Mouse (Mus musculus): Measurements from ENCODE around the gene Ifi27.
"Not testable (repeated sequence)": the region's sequence is repeated elsewhere in the genome, so short reads cannot be mapped to it uniquely, and the experiment has no call there.

The Ifi27 gene

DNA sequence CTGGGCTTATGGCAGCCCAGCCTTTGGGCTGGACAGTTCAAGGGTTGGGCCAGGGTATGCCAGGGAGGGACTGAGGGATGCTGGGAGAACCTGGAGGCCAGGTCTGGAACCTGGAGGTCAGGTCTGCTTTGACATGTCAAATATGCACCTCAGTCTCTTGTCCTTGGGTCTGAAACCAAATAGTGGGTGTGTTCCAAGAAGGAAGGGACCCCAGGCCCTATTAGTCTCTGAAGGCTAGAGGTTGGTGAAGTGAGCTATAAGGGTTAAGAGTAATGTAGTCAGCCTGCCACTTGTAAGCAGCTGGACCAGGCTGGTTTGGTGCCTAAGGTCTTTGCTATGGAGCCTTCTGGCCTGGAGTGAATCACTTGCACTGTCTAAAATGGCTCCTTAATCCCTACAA lies 850 bp downstream of the Ifi27 start:
- Histone ChIP-seq H3K4me1 (replicated peaks; ENCODE audit: low read depth, low read length) (no peaks in the 10 kb centered on the region), H3K9me3 (ENCODE audit: low read length) (no peaks in the 10 kb centered on the region), H3K36me3 (ENCODE audit: insufficient read depth, low read length) (no peaks in the 10 kb centered on the region), H3K27me3 (ENCODE audit: insufficient read depth, low read length) (no peaks in the 10 kb centered on the region), H3K4me3 (replicated peaks; ENCODE audit: low read length) (no peak overlapping the region)
- TF ChIP-seq POU5F1 (IDR thresholded peaks at IDR 0.05; ENCODE audit: borderline replicate concordance, low read length) (no peak), CTCF (conservative IDR thresholded peaks at IDR 0.05; ENCODE audit: low read length) (no peak), NANOG (IDR thresholded peaks at IDR 0.05; ENCODE audit: borderline replicate concordance, low read length) (no peak)

DNA sequence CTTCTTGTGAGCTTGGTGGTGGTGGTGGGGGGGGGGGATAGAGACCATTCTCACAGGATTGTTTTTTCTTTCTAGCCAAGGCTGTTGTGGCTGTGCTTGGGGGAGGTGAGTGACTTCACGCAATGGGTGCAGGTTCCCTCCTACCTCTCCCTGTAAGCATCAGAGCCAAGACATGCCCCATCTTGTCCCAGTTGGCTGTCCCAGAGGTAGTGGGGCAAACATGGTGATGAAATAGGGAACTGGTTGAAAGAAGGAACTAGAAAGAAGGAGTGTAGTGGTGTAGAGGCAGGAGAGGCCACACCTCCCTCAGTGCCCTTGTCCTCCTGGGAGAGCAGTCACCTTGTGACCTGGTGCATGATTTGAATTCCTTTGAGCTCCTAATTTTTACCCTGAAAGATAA lies 3.6 kb downstream of the Ifi27 start:
- no peaks in the 10 kb centered on the region for H3K27me3 ChIP-seq (ENCODE audit: insufficient read depth, low read length)
- H3K4me1 ChIP-seq (replicated peaks; ENCODE audit: low read depth, low read length) = no peaks in the 10 kb centered on the region
- H3K36me3 ChIP-seq (ENCODE audit: insufficient read depth, low read length) = no peaks in the 10 kb centered on the region
- H3K4me3 ChIP-seq (replicated peaks; ENCODE audit: low read length) = no peak overlapping the region
- TF ChIP-seq POU5F1 (IDR thresholded peaks at IDR 0.05; ENCODE audit: borderline replicate concordance, low read length) (no peak), NANOG (IDR thresholded peaks at IDR 0.05; ENCODE audit: borderline replicate concordance, low read length) (no peak), CTCF (conservative IDR thresholded peaks at IDR 0.05; ENCODE audit: low read length) (no peak)
- H3K9me3 ChIP-seq (ENCODE audit: low read length) = no peaks in the 10 kb centered on the region

DNA sequence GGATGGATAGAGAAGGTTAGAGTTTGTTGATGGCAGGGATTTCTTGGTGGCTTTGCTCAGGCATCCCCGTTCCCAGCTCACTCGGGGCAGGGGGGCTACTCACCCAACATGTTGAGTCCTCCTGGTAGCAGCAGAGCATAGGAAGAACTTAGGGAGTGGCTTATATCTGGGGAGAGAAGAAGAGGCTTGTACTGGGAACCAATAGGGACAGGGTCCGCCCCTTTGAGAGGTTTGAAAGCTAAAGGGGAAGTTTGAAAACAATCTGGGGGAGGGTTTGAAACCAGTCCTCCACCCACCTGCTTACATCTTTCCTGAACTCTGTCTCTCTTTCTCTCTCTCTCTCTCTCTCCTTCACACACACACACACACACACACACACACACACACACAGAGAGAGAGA lies 9.5 kb downstream of the Ifi27 start, which contains the start of gene Ifi27l2a:
Ifi27l2a (minus strand) TSS at position 157 of the 400 bp plus-strand sequence.
- no peaks in the 10 kb centered on the region for H3K9me3 ChIP-seq (ENCODE audit: low read length)
- no peak within 1 kb of the TSS for H3K4me3 ChIP-seq (replicated peaks; ENCODE audit: low read length)
- TF ChIP-seq POU5F1 (IDR thresholded peaks at IDR 0.05; ENCODE audit: borderline replicate concordance, low read length) (no peak), NANOG (IDR thresholded peaks at IDR 0.05; ENCODE audit: borderline replicate concordance, low read length) (no peak), CTCF (conservative IDR thresholded peaks at IDR 0.05; ENCODE audit: low read length) (no peak)
- H3K27me3 ChIP-seq (ENCODE audit: insufficient read depth, low read length) = no peaks in the 10 kb centered on the region; the same call in 1 of the 2 replicates
- H3K36me3 ChIP-seq (ENCODE audit: insufficient read depth, low read length) = no peaks in the 10 kb centered on the region
- no peaks in the 10 kb centered on the region for H3K4me1 ChIP-seq (replicated peaks; ENCODE audit: low read depth, low read length)

DNA sequence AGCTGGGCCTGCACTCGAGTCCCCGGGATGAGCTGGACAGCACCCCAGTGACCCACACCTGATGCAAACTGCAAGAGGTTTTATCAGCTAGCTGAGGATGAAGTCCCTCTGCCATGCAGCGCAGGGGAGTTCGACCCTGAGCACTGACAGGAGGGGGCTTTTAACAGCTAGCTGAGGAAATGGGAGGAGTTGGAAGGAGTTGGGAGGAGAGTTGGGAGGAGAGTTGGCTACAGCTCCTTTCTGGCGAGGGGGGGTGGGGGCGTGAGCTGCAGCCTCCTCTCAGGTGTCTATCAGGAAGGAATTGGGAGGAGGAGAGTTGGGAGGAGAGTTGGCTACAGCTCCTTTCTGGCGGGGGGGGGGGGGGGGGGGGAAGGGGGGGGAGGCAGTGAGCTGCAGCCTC lies 10.2 kb downstream of the Ifi27 start:
- not testable (repeated sequence) for H3K27me3 ChIP-seq (ENCODE audit: insufficient read depth, low read length); H3K4me3 ChIP-seq (replicated peaks; ENCODE audit: low read length); H3K4me1 ChIP-seq (replicated peaks; ENCODE audit: low read depth, low read length); H3K36me3 ChIP-seq (ENCODE audit: insufficient read depth, low read length); H3K9me3 ChIP-seq (ENCODE audit: low read length)

DNA sequence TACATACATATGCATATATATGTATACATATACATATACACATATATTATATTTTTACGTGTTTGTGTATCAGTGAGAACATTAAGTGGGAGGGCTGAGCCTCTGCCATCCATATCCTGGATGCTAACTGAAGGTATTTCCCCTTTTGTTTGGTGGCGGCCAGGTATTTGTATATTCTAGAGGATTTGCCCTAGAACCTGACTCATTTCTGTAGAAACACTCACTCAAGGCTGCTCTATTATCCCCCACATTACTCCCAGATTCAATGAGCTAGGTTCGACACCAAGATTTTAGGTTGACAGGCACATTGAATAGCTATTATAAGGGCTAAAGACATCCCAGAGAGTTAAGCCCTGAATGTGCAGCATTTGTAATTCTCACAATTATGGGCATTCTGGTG lies 11.0 kb downstream of the Ifi27 start:
- Histone ChIP-seq H3K36me3 (ENCODE audit: insufficient read depth, low read length) (no peaks in the 10 kb centered on the region), H3K27me3 (ENCODE audit: insufficient read depth, low read length) (no peaks in the 10 kb centered on the region; the same call in 1 of the 2 replicates), H3K9me3 (ENCODE audit: low read length) (no peaks in the 10 kb centered on the region), H3K4me1 (replicated peaks; ENCODE audit: low read depth, low read length) (no peaks in the 10 kb centered on the region), H3K4me3 (replicated peaks; ENCODE audit: low read length) (no peak overlapping the region)
- TF ChIP-seq NANOG (IDR thresholded peaks at IDR 0.05; ENCODE audit: borderline replicate concordance, low read length) = no peak
- TF ChIP-seq POU5F1 (IDR thresholded peaks at IDR 0.05; ENCODE audit: borderline replicate concordance, low read length) = no peak
- TF ChIP-seq CTCF (conservative IDR thresholded peaks at IDR 0.05; ENCODE audit: low read length) = no peak

DNA sequence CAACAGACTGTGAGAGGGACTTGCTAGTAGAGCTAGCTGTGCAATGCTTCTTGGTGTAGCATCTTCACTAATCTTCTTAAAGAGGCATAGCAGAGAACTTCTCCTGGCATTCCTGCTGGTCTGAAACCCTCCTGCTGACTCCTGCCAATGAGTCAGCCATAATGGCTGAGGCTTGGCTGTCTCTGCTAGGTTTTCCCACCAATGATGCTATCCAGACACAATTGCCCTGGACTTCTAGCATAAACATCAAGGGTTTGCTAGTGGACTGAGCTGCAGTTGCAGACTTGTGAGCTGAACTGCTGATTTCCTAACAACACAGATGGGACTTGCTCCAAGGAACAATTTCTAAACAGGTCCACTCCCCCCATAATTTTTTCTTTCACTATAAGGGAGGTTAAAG lies 19.4 kb downstream of the Ifi27 start:
- TF ChIP-seq CTCF (conservative IDR thresholded peaks at IDR 0.05; ENCODE audit: low read length) (no peak), NANOG (IDR thresholded peaks at IDR 0.05; ENCODE audit: borderline replicate concordance, low read length) (no peak), POU5F1 (IDR thresholded peaks at IDR 0.05; ENCODE audit: borderline replicate concordance, low read length) (no peak)
- H3K4me3 ChIP-seq (replicated peaks; ENCODE audit: low read length) = no peak overlapping the region
- no peaks in the 10 kb centered on the region for H3K36me3 ChIP-seq (ENCODE audit: insufficient read depth, low read length)
- peaks cover 5% of the 10 kb centered on the region; the same call in 1 of the 2 replicates for H3K27me3 ChIP-seq (ENCODE audit: insufficient read depth, low read length)
- no peaks in the 10 kb centered on the region for H3K9me3 ChIP-seq (ENCODE audit: low read length)
- H3K4me1 ChIP-seq (replicated peaks; ENCODE audit: low read depth, low read length) = no peaks in the 10 kb centered on the region

DNA sequence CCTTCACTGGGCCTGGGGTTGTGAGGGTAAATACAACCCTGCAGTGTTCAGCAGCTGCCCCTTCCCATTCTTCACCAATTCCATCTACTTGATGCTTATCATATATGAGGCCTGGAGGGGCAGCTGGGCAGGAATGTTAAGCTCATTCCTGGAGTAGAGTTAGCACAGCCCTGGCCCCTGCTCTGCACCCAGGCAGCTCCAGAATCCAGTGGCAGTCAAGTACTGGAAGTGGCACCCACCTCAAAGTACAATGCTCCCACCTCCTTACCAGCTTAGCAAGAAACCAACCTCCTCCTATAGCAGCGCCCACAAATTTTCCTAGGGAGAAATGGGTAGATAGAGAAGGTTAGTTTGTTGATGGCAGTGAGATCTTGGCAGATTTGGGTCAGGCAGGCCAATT lies 22.7 kb downstream of the Ifi27 start:
- H3K4me1 ChIP-seq (replicated peaks; ENCODE audit: low read depth, low read length); H3K27me3 ChIP-seq (ENCODE audit: insufficient read depth, low read length); H3K36me3 ChIP-seq (ENCODE audit: insufficient read depth, low read length); H3K4me3 ChIP-seq (replicated peaks; ENCODE audit: low read length); H3K9me3 ChIP-seq (ENCODE audit: low read length): not testable (repeated sequence)

DNA sequence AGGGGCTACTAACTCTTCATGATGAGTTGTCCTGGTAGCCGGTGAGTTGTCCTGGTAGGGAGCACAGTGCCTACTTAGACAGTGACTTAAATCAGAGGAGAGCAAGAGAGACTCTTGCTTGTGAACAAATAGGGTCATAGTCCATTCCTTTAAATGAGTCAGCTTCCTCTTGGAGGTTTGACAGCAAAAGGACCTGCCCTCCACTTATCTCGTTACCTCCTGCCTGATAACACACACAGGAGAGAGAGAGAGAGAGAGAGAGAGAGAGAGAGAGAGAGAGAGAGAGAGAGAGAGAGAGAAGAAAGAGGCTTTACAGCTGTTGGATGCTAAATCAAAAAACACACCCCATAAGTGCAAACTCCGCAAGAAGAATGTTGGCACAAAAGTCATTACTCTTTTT lies 23.1 kb downstream of the Ifi27 start, which contains the start of gene Ifi27l2b:
Ifi27l2b (minus strand) TSS at position 84 of the 400 bp plus-strand sequence.
- no peak within 1 kb of the TSS for H3K4me3 ChIP-seq (replicated peaks; ENCODE audit: low read length)
- H3K27me3 ChIP-seq (ENCODE audit: insufficient read depth, low read length) = no peaks in the 10 kb centered on the region
- H3K9me3 ChIP-seq (ENCODE audit: low read length) = no peaks in the 10 kb centered on the region
- H3K36me3 ChIP-seq (ENCODE audit: insufficient read depth, low read length) = no peaks in the 10 kb centered on the region
- no peak for TF ChIP-seq POU5F1 (IDR thresholded peaks at IDR 0.05; ENCODE audit: borderline replicate concordance, low read length)
- TF ChIP-seq NANOG (IDR thresholded peaks at IDR 0.05; ENCODE audit: borderline replicate concordance, low read length) = no peak
- no peak for TF ChIP-seq CTCF (conservative IDR thresholded peaks at IDR 0.05; ENCODE audit: low read length)
- H3K4me1 ChIP-seq (replicated peaks; ENCODE audit: low read depth, low read length) = no peaks in the 10 kb centered on the region

DNA sequence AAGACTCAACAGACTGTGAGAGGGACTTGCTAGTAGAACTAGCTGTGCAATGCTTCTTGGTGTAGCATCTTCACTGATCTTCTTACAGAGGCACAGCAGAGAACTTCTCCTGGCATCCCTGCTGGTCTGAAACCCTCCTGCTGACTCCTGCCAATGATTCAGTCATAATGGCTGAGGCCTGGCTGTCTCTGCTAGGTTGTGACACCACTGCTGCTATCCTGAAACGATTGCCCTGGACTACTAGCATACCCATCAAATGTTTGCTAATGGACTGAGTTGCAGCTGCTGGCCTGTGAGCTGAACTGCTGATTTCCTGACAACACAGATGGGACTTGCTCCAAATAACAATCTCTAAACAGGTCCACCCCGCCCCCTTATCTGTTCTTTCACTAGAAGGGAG lies 40.5 kb downstream of the Ifi27 start:
- TF ChIP-seq CTCF (conservative IDR thresholded peaks at IDR 0.05; ENCODE audit: low read length) = no peak
- TF ChIP-seq POU5F1 (IDR thresholded peaks at IDR 0.05; ENCODE audit: borderline replicate concordance, low read length) = no peak
- no peak for TF ChIP-seq NANOG (IDR thresholded peaks at IDR 0.05; ENCODE audit: borderline replicate concordance, low read length)
- H3K36me3 ChIP-seq (ENCODE audit: insufficient read depth, low read length) = no peaks in the 10 kb centered on the region
- no peaks in the 10 kb centered on the region for H3K27me3 ChIP-seq (ENCODE audit: insufficient read depth, low read length)
- H3K4me3 ChIP-seq (replicated peaks; ENCODE audit: low read length) = no peak overlapping the region
- peaks cover 19% of the 10 kb centered on the region for H3K9me3 ChIP-seq (ENCODE audit: low read length)
- no peaks in the 10 kb centered on the region for H3K4me1 ChIP-seq (replicated peaks; ENCODE audit: low read depth, low read length)

Data from E14TG2a.4 (cell line).